Mouse (Mus musculus): ENCODE data around the gene Plin2.
"Not testable (repeated sequence)": the region's sequence is repeated elsewhere in the genome, so short reads cannot be mapped to it uniquely, and the experiment has no call there.

Plin2 gene

GRCm38 (mm10) chr4:86631831-86632230 lies 38.0 kb downstream of the Plin2 start:
- DNase-seq (ENCODE audit: low spot score in 2 of 2), result no peak

- not testable (repeated sequence) for DNase-seq (ENCODE audit: low spot score in 2 of 2)
Measured at GRCm38 (mm10) chr4:86626496-86626895, 43.4 kb downstream of the Plin2 start.

- DNase-seq (ENCODE audit: low spot score in 2 of 2), result no peak
Measured at GRCm38 (mm10) chr4:86625463-86625862, 44.4 kb downstream of the Plin2 start.

GRCm38 (mm10) chr4:86622532-86622931 lies 47.3 kb downstream of the Plin2 start:
- not testable (repeated sequence) for DNase-seq (ENCODE audit: low spot score in 2 of 2)

- no peak for DNase-seq (ENCODE audit: low spot score in 2 of 2)
Measured at GRCm38 (mm10) chr4:86622116-86622515, 47.7 kb downstream of the Plin2 start.

GRCm38 (mm10) chr4:86620506-86620905 lies 49.4 kb downstream of the Plin2 start:
- DNase-seq (ENCODE audit: low spot score in 2 of 2), result no peak

- DNase-seq (ENCODE audit: low spot score in 2 of 2), result no peak
Measured at GRCm38 (mm10) chr4:86612289-86612620, 57.6 kb downstream of the Plin2 start.

GRCm38 (mm10) chr4:86611524-86612288 lies 58.2 kb downstream of the Plin2 start, which contains the start of gene Haus6:
TSS of gene Haus6 (minus strand) at chr4:86612055.
- DNase-seq (ENCODE audit: low spot score in 2 of 2), result peak; percentile 89 to 93

Data from frontal cortex, postnatal 10 days (tissue).